Mouse (Mus musculus) midbrain, embryonic 15.5 days (tissue): ENCODE results near the gene Stx11. TPM values are rescaled to one million over a fixed set of nuclear protein-coding genes. Genes with fewer than 3 reads are reported as not detected.

Experiments used
- ATAC-seq: fragments of 200-750 bp; cut with Nextera tagmentation; replicated peaks from 2 replicates; pipeline ENCODE4 v1.8.0; 2017; ENCODE audit warnings: moderate TSS enrichment
- H3K27ac ChIP-seq: fragments of 300-500 bp; sonication (generic); 2 replicates; pipeline ENCODE4 v1.5.1; 2015; ENCODE audit warnings: mild to moderate bottlenecking, inconsistent platforms
- H3K27me3 ChIP-seq: fragments of 300-500 bp; sonication (generic); replicated peaks from 2 replicates; pipeline ENCODE4 v1.6.1; 2015; ENCODE audit warnings: inconsistent platforms
- H3K36me3 ChIP-seq: fragments of 300-500 bp; sonication (generic); replicated peaks from 2 replicates; pipeline ENCODE4 v1.6.1; 2015; ENCODE audit warnings: inconsistent platforms
- H3K4me1 ChIP-seq: fragments of 300-500 bp; sonication (generic); 2 replicates; pipeline ENCODE4 v1.6.1; 2015; ENCODE audit warnings: inconsistent platforms
- H3K4me2 ChIP-seq: fragments of 300-500 bp; sonication (generic); 2 replicates; pipeline ENCODE4 v1.6.1; 2015; ENCODE audit warnings: inconsistent platforms, mild to moderate bottlenecking, moderate library complexity
- H3K4me3 ChIP-seq: fragments of 300-500 bp; sonication (generic); 2 replicates; pipeline ENCODE4 v1.5.1; 2015; ENCODE audit warnings: mild to moderate bottlenecking, inconsistent platforms
- H3K9ac ChIP-seq: fragments of 300-500 bp; sonication (generic); 2 replicates; pipeline ENCODE4 v1.6.1; 2015; ENCODE audit warnings: mild to moderate bottlenecking, inconsistent platforms
- H3K9me3 ChIP-seq: fragments of 300-500 bp; sonication (generic); 2 replicates; pipeline ENCODE4 v1.6.1; 2016; ENCODE audit warnings: inconsistent platforms
- WGBS: fragments of 180-500 bp; shearing (Covaris S2); methylation state at CpG from one replicate; pipeline ENCODE4 v1.1.7; 2015; ENCODE audit warnings: mixed read lengths; 5-methylcytosine and 5-hydroxymethylcytosine counted together
- polyA plus RNA-seq: library from polyadenylated mRNA; unstranded; fragments of >200 nt; fragmentation: Nextera tagmentation; extraction: Ambion mirVana; gene quantifications from 2 replicates; pipeline ENCODE4 v1.2.1, GENCODE M21; 2015

Gene Stx11
- polyA plus RNA-seq, 1 experiment from 2014 or later = 1.4 TPM

DNA sequence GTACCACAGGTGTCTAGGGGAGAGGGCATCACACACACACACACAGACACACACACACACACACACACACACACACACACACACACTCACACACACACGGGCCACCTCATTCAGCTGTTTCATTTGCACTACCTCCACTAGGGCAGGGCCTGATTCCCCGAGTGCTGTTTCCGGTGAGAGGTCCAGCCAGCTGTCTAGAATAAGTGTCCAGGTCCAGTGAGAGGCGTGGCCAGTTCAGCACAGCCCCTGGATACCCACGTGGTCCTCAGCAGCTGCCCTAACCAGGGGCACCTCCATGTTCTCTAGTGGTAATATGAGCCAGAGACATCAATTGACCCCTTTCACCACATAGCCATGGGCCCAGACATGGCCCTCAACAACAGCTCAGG lies 60.0 kb downstream of the Stx11 start:
- H3K4me1 ChIP-seq = no peaks in the 10 kb centered on the region
- no peaks in the 10 kb centered on the region for H3K27me3 ChIP-seq
- H3K4me2 ChIP-seq = no peak overlapping the region
- no peak overlapping the region for H3K4me3 ChIP-seq
- ATAC-seq = no peak
- H3K36me3 ChIP-seq = no peaks in the 10 kb centered on the region
- WGBS = 82% methylated on average over 5 of the region's 5 CpGs
- H3K9ac ChIP-seq = no peak overlapping the region
- H3K27ac ChIP-seq = no peak overlapping the region
- H3K9me3 ChIP-seq = no peaks in the 10 kb centered on the region

DNA sequence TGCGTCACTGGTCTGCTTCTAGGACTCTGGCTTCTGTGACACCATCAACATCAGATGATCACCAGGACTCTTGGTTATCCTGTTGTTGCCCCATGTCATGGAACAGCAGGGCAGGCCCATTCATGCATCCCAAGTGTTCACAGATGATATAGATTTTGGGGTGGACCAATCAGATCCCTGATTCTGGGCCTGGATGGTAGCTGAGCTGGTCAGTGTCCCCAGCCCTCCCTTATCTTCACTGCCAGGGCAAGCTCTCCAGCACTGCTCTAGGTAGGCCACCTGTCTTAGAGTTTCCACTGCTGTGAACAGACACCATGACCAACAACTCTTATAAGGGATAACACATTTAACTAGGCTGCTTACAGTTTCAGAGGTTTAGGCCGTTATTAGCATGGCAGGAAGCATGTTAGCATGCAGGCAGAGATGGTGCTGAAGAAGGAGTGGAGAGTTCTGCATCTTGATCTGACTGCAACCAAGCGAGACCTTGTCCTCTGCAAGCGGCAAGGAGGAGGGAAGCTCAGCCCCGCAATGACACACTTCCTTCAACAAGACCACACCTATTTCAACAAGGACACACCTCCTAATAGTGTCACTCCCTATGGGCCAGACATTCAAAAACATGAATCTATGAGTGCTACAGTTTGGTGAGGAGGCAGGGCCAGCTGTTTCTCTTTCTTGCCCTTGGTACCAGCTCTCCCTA lies 60.5 kb downstream of the Stx11 start:
- Histone ChIP-seq H3K27me3 (no peaks in the 10 kb centered on the region), H3K9ac (no peak overlapping the region), H3K4me1 (no peaks in the 10 kb centered on the region), H3K4me3 (no peak overlapping the region), H3K27ac (no peak overlapping the region), H3K9me3 (no peaks in the 10 kb centered on the region), H3K36me3 (no peaks in the 10 kb centered on the region), H3K4me2 (no peak overlapping the region)
- no peak for ATAC-seq
- WGBS = 90% methylated on average over 5 of the region's 5 CpGs

DNA sequence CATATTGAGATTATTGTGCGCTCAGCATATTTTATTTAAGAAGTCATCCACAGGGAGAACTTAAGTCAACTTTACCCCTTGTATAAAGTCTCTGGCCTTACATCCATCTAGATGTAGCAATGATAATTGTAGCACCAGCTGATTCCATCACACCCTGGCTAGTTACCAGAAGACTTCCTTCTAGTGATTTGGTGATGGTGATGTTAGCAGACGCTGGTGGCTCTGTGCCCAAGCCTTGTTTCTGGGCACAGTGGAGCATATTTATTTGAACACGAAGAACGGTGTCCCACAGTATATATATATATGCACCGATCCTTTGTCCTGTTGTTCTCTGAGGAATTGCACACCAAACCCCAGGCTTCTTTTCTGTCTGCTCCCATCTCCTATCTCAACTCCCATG lies 64.2 kb downstream of the Stx11 start:
- ATAC-seq = no peak
- Histone ChIP-seq H3K9me3 (no peaks in the 10 kb centered on the region), H3K36me3 (no peaks in the 10 kb centered on the region), H3K4me1 (no peaks in the 10 kb centered on the region), H3K27ac (no peak overlapping the region), H3K4me2 (no peak overlapping the region), H3K27me3 (no peaks in the 10 kb centered on the region), H3K4me3 (no peak overlapping the region), H3K9ac (no peak overlapping the region)
- WGBS = 91% methylated on average over 5 of the region's 5 CpGs

DNA sequence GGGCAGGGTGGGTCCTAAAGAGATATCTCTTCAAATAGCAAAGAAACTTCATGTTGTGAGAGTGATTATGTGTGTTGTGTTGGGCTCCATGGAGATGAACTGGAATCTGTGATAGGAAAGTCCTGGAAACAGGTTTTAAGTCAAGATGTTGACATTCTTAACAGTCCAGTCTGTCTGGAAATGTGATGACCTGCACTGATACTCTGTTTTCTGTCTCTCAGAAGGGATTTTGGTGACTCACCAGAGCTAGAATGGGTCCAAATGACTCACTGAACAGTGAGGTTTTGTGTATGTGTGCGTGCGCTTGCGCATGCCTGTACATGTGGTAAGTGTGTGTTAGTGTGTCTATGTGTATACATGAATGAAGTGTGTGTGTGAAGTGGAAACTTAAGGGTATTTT lies 70.8 kb downstream of the Stx11 start:
- Histone ChIP-seq H3K27ac (no peak overlapping the region), H3K4me1 (no peaks in the 10 kb centered on the region), H3K4me3 (no peak overlapping the region), H3K9ac (no peak overlapping the region), H3K36me3 (no peaks in the 10 kb centered on the region), H3K27me3 (no peaks in the 10 kb centered on the region), H3K9me3 (no peaks in the 10 kb centered on the region), H3K4me2 (no peak overlapping the region)
- over 99% methylated on average over 3 of the region's 3 CpGs for WGBS
- ATAC-seq = no peak

DNA sequence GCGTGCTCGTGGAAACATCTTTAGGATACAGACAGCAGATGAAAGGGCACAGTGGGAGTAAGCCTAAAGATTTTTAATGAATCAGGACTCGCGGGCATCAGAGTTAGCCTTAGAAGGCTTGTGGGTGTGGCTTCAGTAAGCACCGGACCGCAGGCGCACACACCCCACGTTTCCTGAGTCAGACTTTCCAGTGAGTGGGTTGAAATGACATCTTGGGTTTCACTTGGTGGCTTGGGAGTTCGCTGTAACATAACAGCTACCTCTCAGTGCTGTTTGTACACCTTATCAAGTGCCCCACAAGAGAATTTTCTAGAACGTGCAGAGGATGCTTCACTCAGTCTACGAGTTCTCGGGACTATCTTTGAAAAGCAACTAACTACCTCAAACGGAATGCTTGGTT lies 75.7 kb downstream of the Stx11 start:
- no peak overlapping the region for H3K27ac ChIP-seq
- H3K9ac ChIP-seq = no peak overlapping the region
- H3K4me1 ChIP-seq = no peaks in the 10 kb centered on the region
- no peaks in the 10 kb centered on the region for H3K27me3 ChIP-seq
- no peak overlapping the region for H3K4me3 ChIP-seq
- no peaks in the 10 kb centered on the region for H3K9me3 ChIP-seq
- no peaks in the 10 kb centered on the region for H3K36me3 ChIP-seq
- H3K4me2 ChIP-seq = no peak overlapping the region
- 72% methylated on average over 13 of the region's 13 CpGs for whole genome bisulfite sequencing
- no peak for ATAC-seq

Other genes with a start within 250 kb of the Stx11 start
- gene Utrn, start 94.9 kb downstream of the Stx11 start, polyA plus RNA-seq = 19.7 and 21.1 TPM in 2 replicates
- gene Sf3b5, start 41.0 kb upstream of the Stx11 start, polyA plus RNA-seq = 21.6 and 21.9 TPM in 2 replicates
- 34.7 and 36.2 TPM in 2 replicates for gene Plagl1, start 96.2 kb upstream of the Stx11 start, polyA plus RNA-seq
- gene Zc2hc1b, start 213.7 kb upstream of the Stx11 start, polyA plus RNA-seq = not detected in 2 replicates
- 30.9 and 33.7 TPM in 2 replicates for gene Ltv1, start 228.9 kb upstream of the Stx11 start, polyA plus RNA-seq